In genomic region chr5:104103171-104103570, GRCm38 (mm10) we compare ENCODE assay signal across 26 mouse cellular contexts. TPM values are rescaled to one million over a fixed set of nuclear protein-coding genes. Genes with fewer than 3 reads are reported as not detected.
DNase-seq lines count a peak whose midpoint lies in the region; ATAC-seq and TF ChIP-seq lines count a peak whose summit lies in the region.
"Had no signal": no experiment of that assay in that cellular context is flagged by ENCODE, and none has a peak within 500 bp of the region (broad histone marks: within the 10 kb centered on the region; RNA-seq: fewer than 3 reads in every experiment).

No protein-coding gene starts in this region.

- no peak overlapping the region for H3K9ac ChIP-seq in hindbrain, embryonic 13.5 days
- no peak overlapping the region for H3K9ac ChIP-seq in intestine, postnatal 0 days (ENCODE audit: low read depth, low read length)
- H3K9ac ChIP-seq: heart, embryonic 12.5 days; limb, embryonic 13.5 days; liver, embryonic 14.5 days had no signal

- H3K27me3 ChIP-seq in embryonic facial prominence, embryonic 10.5 days (replicated peaks; ENCODE audit: low read depth, poor library complexity, severe bottlenecking), result no peaks in the 10 kb centered on the region
- no peaks in the 10 kb centered on the region for H3K27me3 ChIP-seq in hindbrain, embryonic 13.5 days
- H3K27me3 ChIP-seq in intestine, postnatal 0 days (replicated peaks; ENCODE audit: control insufficient read depth, insufficient read depth, low read length), result no peaks in the 10 kb centered on the region
- H3K27me3 ChIP-seq: heart, embryonic 12.5 days had no signal

- peak overlapping the region; percentile 82 for H3K27ac ChIP-seq in layer of hippocampus, adult 2 months
- H3K27ac ChIP-seq in embryonic facial prominence, embryonic 10.5 days (replicated peaks), result peak overlapping the region; percentile 79
- peak overlapping the region; percentile 72 for H3K27ac ChIP-seq in hindbrain, embryonic 13.5 days
- no peak overlapping the region for H3K27ac ChIP-seq in intestine, postnatal 0 days (ENCODE audit: low read depth, low read length)
- H3K27ac ChIP-seq: limb, embryonic 13.5 days; liver, embryonic 14.5 days had no signal

- H3K4me2 ChIP-seq in hindbrain, embryonic 13.5 days, result no peak overlapping the region
- peak overlapping the region; percentile 28; the same call in 1 of the 2 replicates for H3K4me2 ChIP-seq in intestine, postnatal 0 days (replicated peaks; ENCODE audit: low read depth)
- H3K4me2 ChIP-seq: heart, embryonic 12.5 days; limb, embryonic 13.5 days had no signal

- WGBS in embryonic facial prominence, embryonic 10.5 days, result 76% methylated on average over 4 of the region's 4 CpGs
- 75% methylated on average over 4 of the region's 4 CpGs for WGBS in hindbrain, embryonic 13.5 days
- 22% methylated on average over 4 of the region's 4 CpGs for WGBS in intestine, postnatal 0 days

- no peak for ATAC-seq in hindbrain, embryonic 13.5 days (ENCODE audit: low FRiP score)
- peak; percentile 49; the same call in 1 of the 2 replicates for ATAC-seq in intestine, postnatal 0 days
- ATAC-seq: forebrain, embryonic 14.5 days; lung, postnatal 0 days had no signal

- no peak overlapping the region for H3K4me3 ChIP-seq in layer of hippocampus, adult 2 months
- H3K4me3 ChIP-seq in embryonic facial prominence, embryonic 10.5 days, result no peak overlapping the region
- H3K4me3 ChIP-seq in hindbrain, embryonic 13.5 days, result no peak overlapping the region
- H3K4me3 ChIP-seq in intestine, postnatal 0 days (ENCODE audit: low read depth, low read length), result no peak overlapping the region
- H3K4me3 ChIP-seq: heart, embryonic 12.5 days; limb, embryonic 13.5 days had no signal

- no peak for DNase-seq in layer of hippocampus, adult 2 months (ENCODE audit: low spot score in 2 of 2)
- DNase-seq in layer of hippocampus, adult 8-10 months (ENCODE audit: low spot score in 2 of 2), result no peak
- DNase-seq in embryonic facial prominence, embryonic 10.5 days (ENCODE audit: low spot score), result no peak
- DNase-seq in frontal cortex, postnatal 14 days (ENCODE audit: low spot score in 2 of 2), result no peak
- no peak for DNase-seq in embryo, embryonic 11 days
- DNase-seq: cerebellum, adult 2 months; cerebellum, postnatal 36 days; heart, postnatal 14 days; kidney, postnatal 14 days; midbrain, embryonic 14.5 days; right cerebral cortex, adult 18-20 months had no signal

- no peaks in the 10 kb centered on the region for H3K36me3 ChIP-seq in embryonic facial prominence, embryonic 10.5 days (replicated peaks)
- no peaks in the 10 kb centered on the region for H3K36me3 ChIP-seq in hindbrain, embryonic 13.5 days
- H3K36me3 ChIP-seq in intestine, postnatal 0 days (ENCODE audit: control insufficient read depth, insufficient read depth), result no peaks in the 10 kb centered on the region
- H3K36me3 ChIP-seq: heart, embryonic 12.5 days; limb, embryonic 13.5 days had no signal

- H3K9me3 ChIP-seq in embryonic facial prominence, embryonic 10.5 days, result no peaks in the 10 kb centered on the region
- no peaks in the 10 kb centered on the region for H3K9me3 ChIP-seq in hindbrain, embryonic 13.5 days
- H3K9me3 ChIP-seq in intestine, postnatal 0 days (ENCODE audit: control insufficient read depth), result no peaks in the 10 kb centered on the region
- H3K9me3 ChIP-seq: heart, embryonic 12.5 days; limb, embryonic 13.5 days had no signal

- TF ChIP-seq CTCF in layer of hippocampus, adult 2 months (conservative IDR thresholded peaks at IDR 0.05), result no peak
- no peak for TF ChIP-seq CTCF in intestine, postnatal 0 days (IDR thresholded peaks at IDR 0.05; ENCODE audit: low read depth)

- H3K4me1 ChIP-seq in embryonic facial prominence, embryonic 10.5 days, result peaks cover 53% of the 10 kb centered on the region
- H3K4me1 ChIP-seq in hindbrain, embryonic 13.5 days (replicated peaks), result peaks cover 31% of the 10 kb centered on the region
- no peaks in the 10 kb centered on the region; the same call in 1 of the 2 replicates for H3K4me1 ChIP-seq in intestine, postnatal 0 days (replicated peaks; ENCODE audit: control insufficient read depth, insufficient read depth, low read length)

RNA-seq across cellular contexts. Expression of gene Sparcl1, which starts 10.4 kb away (rescaled TPM):
- 1,000 to 10,000 TPM; 1,426 to 1,439 TPM for total RNA-seq in layer of hippocampus, adult 2 months (2021)
- total RNA-seq in layer of hippocampus, adult 8-10 months (2022), result 1,000 to 10,000 TPM; 1,478 to 1,666 (median 1,550) TPM
- 26.5 and 28.3 TPM in 2 replicates for polyA plus RNA-seq in embryonic facial prominence, embryonic 10.5 days (2016; fragmentation: Nextera tagmentation; extraction: Ambion mirVana)
- polyA plus RNA-seq in hindbrain, embryonic 13.5 days (2015; fragmentation: Nextera tagmentation; extraction: Ambion mirVana), result 150 and 151 TPM in 2 replicates
- polyA plus RNA-seq in intestine, postnatal 0 days (2015; fragmentation: Nextera tagmentation; extraction: Ambion mirVana), result 158 and 165 TPM in 2 replicates
- total RNA-seq: megakaryocyte progenitor cell, adult 5-6 weeks had no signal

RNA-seq across cellular contexts. Expression of gene Gm17660, which starts 25.8 kb away (rescaled TPM):
- total RNA-seq in layer of hippocampus, adult 2 months (2021), result not detected
- under 1 TPM in 1 of 4 experiments, not detected in 3; 0.80 TPM for total RNA-seq in layer of hippocampus, adult 8-10 months (2022)
- not detected in 2 replicates for polyA plus RNA-seq in embryonic facial prominence, embryonic 10.5 days (2016; fragmentation: Nextera tagmentation; extraction: Ambion mirVana)
- polyA plus RNA-seq in hindbrain, embryonic 13.5 days (2015; fragmentation: Nextera tagmentation; extraction: Ambion mirVana), result not detected in 2 replicates
- 1.1 and 1.5 TPM in 2 replicates for polyA plus RNA-seq in intestine, postnatal 0 days (2015; fragmentation: Nextera tagmentation; extraction: Ambion mirVana)
- total RNA-seq: adrenal gland, adult 18-20 months; adrenal gland, postnatal 4 days; heart, postnatal 14 days; layer of hippocampus, postnatal 10 days; megakaryocyte progenitor cell, adult 5-6 weeks had no signal
- polyA plus RNA-seq: cerebellum, adult 2 months; embryonic facial prominence, embryonic 11.5 days; gonadal fat pad, adult 2 months; heart, embryonic 12.5 days; intestine, embryonic 14.5 days; limb, embryonic 13.5 days; liver, embryonic 14.5 days; lung, postnatal 0 days; midbrain, embryonic 14.5 days; small intestine, adult 2 months had no signal

RNA-seq across cellular contexts. Expression of gene Nudt9, which starts 57.1 kb away (rescaled TPM):
- 10 to 100 TPM; 66.4 to 71.5 TPM for total RNA-seq in layer of hippocampus, adult 2 months (2021)
- total RNA-seq in layer of hippocampus, adult 8-10 months (2022), result 10 to 100 TPM; 64.8 to 79.1 (median 69.7) TPM
- polyA plus RNA-seq in embryonic facial prominence, embryonic 10.5 days (2016; fragmentation: Nextera tagmentation; extraction: Ambion mirVana), result 63.1 and 65.1 TPM in 2 replicates
- polyA plus RNA-seq in hindbrain, embryonic 13.5 days (2015; fragmentation: Nextera tagmentation; extraction: Ambion mirVana), result 67.0 and 70.4 TPM in 2 replicates
- polyA plus RNA-seq in intestine, postnatal 0 days (2015; fragmentation: Nextera tagmentation; extraction: Ambion mirVana), result 81.1 and 82.0 TPM in 2 replicates
